Mouse (Mus musculus) myocyte (in vitro differentiated cells): Measurements from ENCODE around the gene Olfr1295. TPM values are rescaled to one million over a fixed set of nuclear protein-coding genes. Genes with fewer than 3 reads are reported as not detected.

Source experiments
- H3K27me3 ChIP-seq: one replicate; pipeline ENCODE4 v1.6.1; 2011; ENCODE audit not compliant: control insufficient read depth, insufficient read depth, insufficient read length
- H3K36me3 ChIP-seq: one replicate; pipeline ENCODE4 v1.6.1; 2011; ENCODE audit not compliant: control insufficient read depth, insufficient read depth
- H3K4me2 ChIP-seq: one replicate; pipeline ENCODE4 v1.6.1; 2011; ENCODE audit warnings: low read depth, control low read depth
- H3K4me3 ChIP-seq: one replicate; pipeline ENCODE4 v1.5.1; 2011; ENCODE audit warnings: mild to moderate bottlenecking, control low read depth, moderate library complexity
- H3K79me2 ChIP-seq: one replicate; pipeline ENCODE4 v1.6.1; 2011; ENCODE audit not compliant: control insufficient read depth, insufficient read depth
- H3ac ChIP-seq: one replicate; pipeline ENCODE4 v1.6.1; 2011; ENCODE audit not compliant: control insufficient read depth, insufficient read length
- CEBPB ChIP-seq: IDR thresholded peaks from 2 replicates; pipeline ENCODE4 v1.6.1; 2011; ENCODE audit warnings: mild to moderate bottlenecking, moderate library complexity; ENCODE audit not compliant: poor library complexity, insufficient read depth, severe bottlenecking
- E2F4 ChIP-seq: IDR thresholded peaks from one replicate; pipeline ENCODE4 v1.6.1; 2011; ENCODE audit warnings: mild to moderate bottlenecking, control low read depth, moderate library complexity; ENCODE audit not compliant: insufficient read depth
- MAX ChIP-seq: IDR thresholded peaks from one replicate; pipeline ENCODE4 v1.6.1; 2011; ENCODE audit warnings: low read depth, mild to moderate bottlenecking, control low read depth
- MYOD1 ChIP-seq, 3 experiments: IDR thresholded peaks; one replicate each; pipeline ENCODE4 v1.6.1; 2011; ENCODE audit warnings: control low read depth in 2 of 3, low read depth in 2 of 3, mild to moderate bottlenecking in 2 of 3, moderate library complexity in 1 of 3; ENCODE audit not compliant: insufficient read length in 2 of 3, control insufficient read depth in 1 of 3
- MYOG ChIP-seq, 3 experiments: IDR thresholded peaks; one replicate each; pipeline ENCODE4 v1.6.1; 2011; ENCODE audit warnings: control low read depth in 2 of 3, low read depth in 2 of 3, mild to moderate bottlenecking in 2 of 3; ENCODE audit not compliant: insufficient read length in 2 of 3, control insufficient read depth in 1 of 3, insufficient read depth in 1 of 3
- POLR2A ChIP-seq: IDR thresholded peaks from one replicate; pipeline ENCODE4 v1.6.1; 2011; ENCODE audit warnings: low read depth, mild to moderate bottlenecking, control low read depth, moderate library complexity; ENCODE audit not compliant: insufficient read length
- POLR2AphosphoS2 ChIP-seq: IDR thresholded peaks from one replicate; pipeline ENCODE4 v1.6.1; 2011; ENCODE audit warnings: low read depth, control low read depth; ENCODE audit not compliant: insufficient read length
- REST ChIP-seq: IDR thresholded peaks from one replicate; pipeline ENCODE4 v1.6.1; 2011; ENCODE audit warnings: mild to moderate bottlenecking, control low read depth, moderate library complexity; ENCODE audit not compliant: insufficient read depth, insufficient read length
- SRF ChIP-seq: IDR thresholded peaks from one replicate; pipeline ENCODE4 v1.6.1; 2011; ENCODE audit warnings: low read depth; ENCODE audit not compliant: control insufficient read depth, insufficient read length
- TCF12 ChIP-seq: IDR thresholded peaks from one replicate; pipeline ENCODE4 v1.6.1; 2011; ENCODE audit warnings: mild to moderate bottlenecking, control low read depth; ENCODE audit not compliant: poor library complexity, insufficient read depth, severe bottlenecking
- TCF3 ChIP-seq: IDR thresholded peaks from one replicate; pipeline ENCODE4 v1.6.1; 2011; ENCODE audit warnings: low read depth, control low read depth; ENCODE audit not compliant: insufficient read length
- USF1 ChIP-seq: IDR thresholded peaks from one replicate; pipeline ENCODE4 v1.6.1; 2011; ENCODE audit warnings: low read depth, mild to moderate bottlenecking, control low read depth, moderate library complexity
- polyA plus RNA-seq: library from polyadenylated mRNA; unstranded; fragments of >200 nt; fragmentation: generic; extraction: Trizol; gene quantifications from one replicate; pipeline ENCODE4 v1.2.1, GENCODE M21; 2012; ENCODE audit warnings: missing spikeins

Olfr1295 gene
- not detected for polyA plus RNA-seq

- Histone ChIP-seq H3ac (no peak within 1 kb of the TSS), H3K27me3 (no peaks in the 10 kb centered on the region), H3K36me3 (no peaks in the 10 kb centered on the region), H3K79me2 (no peaks in the 10 kb centered on the region), H3K4me2 (no peak within 1 kb of the TSS), H3K4me3 (no peak within 1 kb of the TSS)
- TF ChIP-seq MYOD1 (IDR thresholded peaks at IDR 0.05; ENCODE audit: control insufficient read depth in 1 of 3, insufficient read length in 2 of 3, low read depth in 2 of 3) (no peak), MAX (no peak), USF1 (no peak), SRF (no peak), POLR2A (no peak), REST (no peak), POLR2AphosphoS2 (no peak), TCF3 (no peak), E2F4 (no peak), CEBPB (no peak), MYOG (IDR thresholded peaks at IDR 0.05; ENCODE audit: control insufficient read depth in 1 of 3, insufficient read depth in 1 of 3, insufficient read length in 2 of 3, low read depth in 2 of 3) (no peak), TCF12 (no peak)
Measured at GRCm38 (mm10) chr2:111569581-111569980, at the start of gene Olfr1295. TSS of gene Olfr1295 (minus strand) at chr2:111569681.

GRCm38 (mm10) chr2:111540191-111540590, 29.3 kb downstream of the Olfr1295 start, which contains the start of gene Olfr1294:
TSS of gene Olfr1294 (minus strand) at chr2:111540291.
- TF ChIP-seq TCF12 (no peak), MYOD1 (IDR thresholded peaks at IDR 0.05; ENCODE audit: control insufficient read depth in 1 of 3, insufficient read length in 2 of 3, low read depth in 2 of 3) (no peak), E2F4 (no peak), MYOG (IDR thresholded peaks at IDR 0.05; ENCODE audit: control insufficient read depth in 1 of 3, insufficient read depth in 1 of 3, insufficient read length in 2 of 3, low read depth in 2 of 3) (no peak), MAX (no peak), USF1 (no peak), REST (no peak)
- no peak within 1 kb of the TSS for H3K4me2 ChIP-seq
- no peak within 1 kb of the TSS for H3ac ChIP-seq
- H3K4me3 ChIP-seq = no peak within 1 kb of the TSS
- H3K79me2 ChIP-seq = no peaks in the 10 kb centered on the region
- no peaks in the 10 kb centered on the region for H3K36me3 ChIP-seq
- no peaks in the 10 kb centered on the region for H3K27me3 ChIP-seq

DNA sequence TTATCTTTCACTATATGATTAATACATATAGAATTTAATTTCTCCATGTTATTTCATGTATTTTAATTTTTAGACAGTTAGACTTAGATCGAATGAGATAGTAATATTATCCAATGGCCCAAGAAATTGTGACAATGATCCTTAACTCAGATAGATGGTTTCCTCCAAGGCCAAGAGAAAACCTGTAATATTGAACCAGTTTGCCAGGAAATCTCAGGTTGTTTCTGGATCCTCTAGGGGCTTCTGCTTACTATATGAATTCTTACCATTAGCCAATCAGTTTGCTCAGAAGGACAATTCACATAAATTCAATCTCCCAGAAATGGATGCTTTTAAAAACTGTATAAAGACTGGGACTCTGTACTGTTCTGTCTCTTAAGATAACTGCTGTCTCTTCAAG, 44.6 kb downstream of the Olfr1295 start, which contains the start of gene Olfr1293-ps:
Gene Olfr1293-ps, plus strand, starts transcription at position 301 of the 400 bp plus-strand sequence.
- H3K4me2 ChIP-seq = no peak within 1 kb of the TSS
- H3K4me3 ChIP-seq = no peak within 1 kb of the TSS
- H3ac ChIP-seq = no peak within 1 kb of the TSS
- no peaks in the 10 kb centered on the region for H3K36me3 ChIP-seq
- H3K79me2 ChIP-seq = no peaks in the 10 kb centered on the region
- TF ChIP-seq MAX (no peak), E2F4 (no peak), TCF12 (no peak), TCF3 (no peak), MYOD1 (IDR thresholded peaks at IDR 0.05; ENCODE audit: control insufficient read depth in 1 of 3, insufficient read length in 2 of 3, low read depth in 2 of 3) (no peak), POLR2A (no peak), MYOG (IDR thresholded peaks at IDR 0.05; ENCODE audit: control insufficient read depth in 1 of 3, insufficient read depth in 1 of 3, insufficient read length in 2 of 3, low read depth in 2 of 3) (no peak), POLR2AphosphoS2 (no peak)
- no peaks in the 10 kb centered on the region for H3K27me3 ChIP-seq

DNA sequence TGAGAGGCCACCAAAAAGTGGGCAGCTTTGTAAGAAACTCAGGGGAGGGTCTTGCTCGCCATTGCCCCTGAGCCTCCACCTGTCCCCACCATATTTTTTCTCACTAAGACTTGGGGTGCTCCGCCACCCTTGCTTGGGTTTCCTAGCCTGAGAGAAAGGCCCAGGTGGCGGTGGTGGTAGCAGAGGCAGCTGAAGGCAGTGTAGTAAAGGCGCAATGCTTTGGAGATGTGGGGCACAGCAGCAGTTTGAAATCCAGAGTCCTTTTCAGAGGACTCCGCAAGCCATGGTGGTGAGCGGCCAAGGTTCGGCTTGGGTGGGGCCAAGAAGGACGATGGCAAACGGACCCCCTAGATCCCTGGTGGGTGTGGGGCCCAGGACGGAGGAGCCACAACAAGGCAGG, 52.0 kb downstream of the Olfr1295 start:
- H3K4me3 ChIP-seq = no peak overlapping the region
- TF ChIP-seq TCF12 (no peak), POLR2A (no peak), TCF3 (no peak), SRF (no peak), MYOG (IDR thresholded peaks at IDR 0.05; ENCODE audit: control insufficient read depth in 1 of 3, insufficient read depth in 1 of 3, insufficient read length in 2 of 3, low read depth in 2 of 3) (no peak)
- no peaks in the 10 kb centered on the region for H3K36me3 ChIP-seq

More for the DNA sequence above, 52.0 kb downstream of the Olfr1295 start:
- Histone ChIP-seq H3K4me2 (no peak overlapping the region), H3K79me2 (no peaks in the 10 kb centered on the region), H3K27me3 (no peaks in the 10 kb centered on the region), H3ac (no peak overlapping the region)

Other genes with a start within 250 kb of the Olfr1295 start
- gene Olfr1281, start 243.2 kb downstream of the Olfr1295 start, polyA plus RNA-seq = not detected
- gene Olfr1282, start 233.6 kb downstream of the Olfr1295 start, polyA plus RNA-seq = not detected
- gene Olfr1283, start 202.9 kb downstream of the Olfr1295 start, polyA plus RNA-seq = not detected
- not detected for gene Olfr1284, start 194.2 kb downstream of the Olfr1295 start, polyA plus RNA-seq
- gene Olfr1286, start 146.6 kb downstream of the Olfr1295 start, polyA plus RNA-seq = not detected
- gene Olfr1287, start 120.5 kb downstream of the Olfr1295 start, polyA plus RNA-seq = not detected
- gene Olfr1288, start 95.6 kb downstream of the Olfr1295 start, polyA plus RNA-seq = not detected
- gene Olfr1289, start 88.9 kb downstream of the Olfr1295 start, polyA plus RNA-seq = not detected
- gene Olfr1290, start 75.9 kb downstream of the Olfr1295 start, polyA plus RNA-seq = not detected
- not detected for gene Olfr1291-ps1, start 72.5 kb downstream of the Olfr1295 start, polyA plus RNA-seq
- not detected for gene Olfr1293-ps, start 44.5 kb downstream of the Olfr1295 start, polyA plus RNA-seq
- gene Olfr1294, start 29.4 kb downstream of the Olfr1295 start, polyA plus RNA-seq = not detected
- not detected for gene Olfr1297, start 56.8 kb upstream of the Olfr1295 start, polyA plus RNA-seq
- not detected for gene Olfr1298, start 79.5 kb upstream of the Olfr1295 start, polyA plus RNA-seq
- gene Olfr1299, start 91.7 kb upstream of the Olfr1295 start, polyA plus RNA-seq = not detected
- not detected for gene Olfr1301, start 181.3 kb upstream of the Olfr1295 start, polyA plus RNA-seq
- not detected for gene Olfr1302, start 207.7 kb upstream of the Olfr1295 start, polyA plus RNA-seq